Mouse (Mus musculus) CD4-positive, CD25-positive, alpha-beta regulatory T cell, adult 4 months (primary cell): ENCODE measurements around the gene Bbip1. TPM values are rescaled to one million over a fixed set of nuclear protein-coding genes. Genes with fewer than 3 reads are reported as not detected.

Experiments used
- ATAC-seq: one replicate; pipeline ENCODE4 v1.8.0; 2017
- polyA plus RNA-seq, 2 experiments: library from polyadenylated mRNA; unstranded; fragments of 100-300 nt; shearing (Covaris generic); gene quantifications; one replicate each; pipeline ENCODE4 v1.2.1; 2017

Bbip1 gene
- polyA plus RNA-seq, 2 experiments from 2014 or later, result 101 to 113 TPM

GRCm38 (mm10) chr19:53890274-53890673 is 54.2 kb downstream of the Bbip1 start:
- ATAC-seq, result no peak

DNA sequence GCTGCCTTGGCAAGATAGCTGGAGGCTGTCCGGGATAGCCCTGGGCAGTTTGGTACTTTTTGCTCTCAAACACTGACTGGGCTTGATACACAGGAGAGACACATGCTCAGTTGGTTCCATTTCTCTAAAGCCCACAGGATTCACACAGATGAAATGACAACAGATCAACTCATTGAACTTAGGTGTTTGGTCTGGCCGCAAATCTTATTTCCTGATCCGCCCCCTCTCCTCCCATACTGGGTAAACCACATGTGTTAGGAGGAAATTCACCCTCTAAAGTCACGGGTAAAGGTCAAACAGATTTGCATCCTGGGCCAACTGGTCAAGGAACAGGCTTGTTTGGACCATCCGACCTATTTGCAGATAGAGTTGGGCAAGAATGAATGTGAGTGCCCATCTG is 54.9 kb downstream of the Bbip1 start:
- ATAC-seq, result peak; percentile 28

DNA sequence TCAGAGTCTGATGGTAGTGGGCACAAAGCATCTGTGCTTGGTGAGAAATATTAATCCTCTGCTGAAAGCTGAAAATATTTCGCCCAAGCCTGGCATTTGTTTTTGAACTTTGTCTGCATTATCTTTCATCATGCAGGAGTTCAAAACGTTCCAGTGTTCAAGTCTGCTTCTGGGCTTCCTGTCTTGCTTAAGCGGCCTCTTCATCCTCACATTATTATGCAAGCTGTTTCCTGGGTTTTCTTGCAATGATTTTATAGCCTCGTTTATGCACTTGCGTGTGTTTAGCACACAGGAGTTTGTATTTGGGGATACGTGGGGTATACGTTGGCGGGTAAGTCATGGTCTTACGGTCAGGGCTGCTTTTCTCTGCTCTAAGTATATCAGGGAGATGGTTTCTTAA is 56.1 kb downstream of the Bbip1 start:
- ATAC-seq, result peak; percentile 18

DNA sequence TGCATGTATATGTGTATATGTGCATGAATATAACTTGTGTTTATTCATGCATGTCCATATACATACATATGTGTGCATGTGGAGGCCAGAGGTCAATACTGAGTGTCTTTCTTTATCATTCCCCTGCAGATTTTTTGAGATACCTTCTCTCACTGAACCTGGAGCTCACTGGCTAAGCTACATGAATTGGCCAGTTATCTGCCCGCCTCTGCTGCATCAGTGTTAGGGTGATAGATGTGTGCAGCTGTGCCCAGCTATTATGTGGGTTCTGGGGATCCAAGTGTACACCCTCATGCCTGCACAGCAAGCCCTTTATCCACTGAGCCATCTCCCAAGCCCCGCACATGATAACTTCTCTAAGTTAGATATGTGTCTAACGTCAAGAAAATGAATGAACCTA is 56.6 kb downstream of the Bbip1 start:
- no peak for ATAC-seq

DNA sequence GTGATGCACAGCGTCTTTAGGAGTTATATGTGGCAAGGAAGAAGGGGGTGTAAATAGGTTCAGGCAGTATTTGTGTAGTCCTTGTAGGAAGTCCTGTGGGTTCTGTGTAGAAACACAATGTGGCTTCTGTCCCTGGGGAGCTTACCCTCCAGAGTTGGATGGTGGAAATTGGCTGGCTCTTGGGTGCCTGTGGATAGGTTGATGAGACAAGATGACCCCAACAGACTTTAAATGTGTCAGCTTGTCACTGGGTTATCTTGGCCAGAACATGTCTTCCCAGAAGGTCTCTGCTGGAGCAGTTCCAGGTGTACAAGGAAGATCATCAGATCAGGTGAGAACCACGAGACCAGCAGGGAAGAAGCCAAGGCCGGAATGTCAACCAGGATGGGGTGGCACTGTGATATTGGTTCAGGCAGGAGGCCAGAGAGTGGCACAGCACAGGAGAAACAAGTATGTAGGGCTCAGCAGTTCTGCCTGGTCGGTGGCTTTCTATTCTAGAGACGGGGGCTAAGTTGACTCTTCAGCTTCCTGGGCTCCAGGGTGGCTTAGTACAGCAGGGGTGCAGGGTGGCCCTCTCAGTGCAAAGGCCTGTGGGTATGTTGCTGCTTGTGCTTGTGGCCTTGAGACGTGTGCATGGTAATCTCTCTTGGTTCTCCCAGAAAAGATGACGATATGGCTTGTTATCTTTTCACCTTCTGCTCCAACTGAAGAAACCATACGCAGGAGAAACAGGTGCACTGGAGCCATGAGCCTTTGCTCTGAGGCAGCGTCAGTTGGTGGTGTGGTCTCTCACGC is 57.7 kb downstream of the Bbip1 start:
- ATAC-seq, result no peak

DNA sequence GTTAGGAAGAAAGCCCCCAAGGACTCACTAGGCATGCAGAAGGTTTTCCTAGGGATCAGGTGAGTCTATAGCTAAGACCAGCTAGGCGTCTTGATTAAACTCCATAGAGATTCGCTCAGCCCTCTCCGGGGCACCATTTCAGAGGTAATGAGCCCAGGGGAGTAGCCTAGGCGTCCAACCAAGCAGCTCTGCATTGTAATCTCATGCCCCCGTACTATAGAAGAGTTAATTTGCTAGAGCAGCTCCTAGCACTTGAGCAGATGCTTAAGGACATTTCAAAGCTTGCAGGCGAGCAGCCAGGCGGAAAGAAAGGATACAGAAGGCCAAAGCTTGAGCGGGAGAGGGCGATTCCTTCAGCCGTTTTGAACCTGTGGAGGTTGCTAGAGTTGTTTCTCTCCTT is 59.0 kb downstream of the Bbip1 start:
- no peak for ATAC-seq

DNA sequence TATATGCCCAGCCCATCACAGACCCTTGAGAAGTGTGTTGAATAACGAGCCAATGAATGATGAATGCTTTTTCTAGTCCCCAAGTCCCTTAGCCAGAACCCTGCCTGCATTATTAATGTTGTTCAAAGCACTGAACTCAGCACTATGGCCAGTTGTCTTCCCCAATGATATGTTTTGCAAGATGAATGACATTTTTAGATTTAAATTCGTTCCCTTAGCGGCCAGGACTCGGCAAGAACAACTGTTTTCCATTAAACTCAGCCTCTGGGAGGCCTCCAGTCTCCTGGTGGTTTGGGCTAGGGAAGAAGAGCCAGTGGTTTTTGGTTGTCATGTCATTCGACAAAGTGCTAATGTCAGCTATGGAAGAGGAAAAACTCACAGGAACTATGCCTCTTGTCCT is 62.6 kb downstream of the Bbip1 start:
- ATAC-seq, result no peak

- no peak for ATAC-seq
Observed at GRCm38 (mm10) chr19:53880460-53880859, 64.0 kb downstream of the Bbip1 start.

Other genes with a start within 250 kb of the Bbip1 start
- gene Pdcd4, start 52.4 kb downstream of the Bbip1 start, polyA plus RNA-seq, result 100 to 1,000 TPM; 447 to 643 TPM
- gene Shoc2, start 321 bp downstream of the Bbip1 start, polyA plus RNA-seq, result 10 to 100 TPM; 65.7 to 68.8 TPM
- not detected for gene Adra2a, start 99.5 kb upstream of the Bbip1 start, polyA plus RNA-seq